Mouse (Mus musculus) cerebellum, adult 2 months (tissue): Measurements from ENCODE around the gene Zdhhc18. TPM values are rescaled to one million over a fixed set of nuclear protein-coding genes. Genes with fewer than 3 reads are reported as not detected.
A peak's percentile ranks its signal among the peaks of the same experiment; 100 is the strongest.
"Not testable (repeated sequence)": the region's sequence is repeated elsewhere in the genome, so short reads cannot be mapped to it uniquely, and the experiment has no call there.

ENCODE experiments used
- DNase-seq, 2 experiments: peaks; one replicate each; pipeline ENCODE4 v3.0.0; 2021
- H3K27ac ChIP-seq: fragments of 200-500 bp; 2 replicates; pipeline ENCODE4 v1.5.1; 2012; ENCODE audit warnings: low read length, control low read depth, inconsistent platforms; ENCODE audit not compliant: insufficient read depth
- H3K27me3 ChIP-seq: fragments of 200-500 bp; 2 replicates; pipeline ENCODE4 v1.6.1; 2012; ENCODE audit warnings: inconsistent platforms, mild to moderate bottlenecking, low read length, moderate library complexity; ENCODE audit not compliant: control insufficient read depth, insufficient read depth
- H3K4me1 ChIP-seq: fragments of 200-500 bp; 2 replicates; pipeline ENCODE4 v1.6.1; 2011; ENCODE audit warnings: low read length; ENCODE audit not compliant: control insufficient read depth, insufficient read depth
- H3K4me3 ChIP-seq: fragments of 200-500 bp; replicated peaks from 2 replicates; pipeline ENCODE3; 2011; ENCODE audit warnings: mild to moderate bottlenecking, low read depth, low read length, control low read depth; ENCODE audit not compliant: insufficient read depth
- CTCF ChIP-seq: fragments of 200-500 bp; IDR thresholded peaks from 2 replicates; pipeline ENCODE4 v1.5.1; 2011; ENCODE audit warnings: low read depth, mild to moderate bottlenecking, control low read depth, low read length, moderate library complexity, borderline replicate concordance; ENCODE audit not compliant: insufficient read depth
- POLR2A ChIP-seq: fragments of 200-500 bp; IDR thresholded peaks from 2 replicates; pipeline ENCODE4 v1.6.1; 2011; ENCODE audit warnings: low read length, control low read depth, borderline replicate concordance; ENCODE audit not compliant: insufficient read depth
- WGBS: fragments of 180-500 bp; shearing (Covaris S2); methylation state at CpG from one replicate; pipeline ENCODE4 v1.1.7; 2018; 5-methylcytosine and 5-hydroxymethylcytosine counted together
- polyA plus RNA-seq: library from polyadenylated mRNA; depleted of rRNA; stranded (reverse); fragments of >200 nt; gene quantifications from 2 replicates; pipeline ENCODE4 v1.2.3, GENCODE M21; 2012

Gene Zdhhc18
- polyA plus RNA-seq, 1 experiment, result 58.7 TPM

- no peak overlapping the region for H3K27ac ChIP-seq
- TF ChIP-seq CTCF, result no peak
- TF ChIP-seq POLR2A, result no peak
- peaks cover 4% of the 10 kb centered on the region for H3K4me1 ChIP-seq
- no peak overlapping the region for H3K4me3 ChIP-seq
- H3K27me3 ChIP-seq, result no peaks in the 10 kb centered on the region
- 82% methylated on average over 10 of the region's 10 CpGs for whole genome bisulfite sequencing
- no peak for DNase-seq
These were observed 2.8 kb upstream of the Zdhhc18 start for GRCm38 (mm10) chr4:133652746-133653145.

- Histone ChIP-seq H3K27me3 (no peaks in the 10 kb centered on the region), H3K27ac (no peak overlapping the region), H3K4me1 (no peaks in the 10 kb centered on the region), H3K4me3 (no peak overlapping the region)
- TF ChIP-seq POLR2A (no peak), CTCF (no peak)
- DNase-seq, result no peak
- 67% methylated on average over 4 of the region's 4 CpGs for WGBS
These were observed 2.0 kb upstream of the Zdhhc18 start for GRCm38 (mm10) chr4:133651986-133652385.

DNA sequence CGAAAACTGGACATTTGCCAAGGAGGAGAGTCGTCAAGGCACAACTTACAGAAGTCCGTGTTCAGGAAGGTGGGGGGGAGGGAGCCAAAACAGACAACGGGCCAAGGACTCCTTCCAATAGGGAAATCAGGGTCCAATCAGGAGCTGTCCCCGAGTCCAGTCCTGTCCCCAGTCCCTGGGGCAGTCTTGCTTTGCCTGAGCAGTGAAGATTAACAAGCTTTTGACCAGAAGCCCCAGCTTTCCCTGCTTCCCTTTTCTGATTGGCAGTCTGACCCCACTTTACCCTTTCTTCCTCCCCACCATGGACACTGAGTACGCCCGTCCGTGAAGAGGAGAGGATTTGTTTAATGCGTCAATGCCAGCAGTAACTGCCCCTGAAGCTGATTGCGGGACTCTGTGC lies 1.5 kb upstream of the Zdhhc18 start:
- no peak overlapping the region for H3K4me3 ChIP-seq
- no peaks in the 10 kb centered on the region for H3K27me3 ChIP-seq
- 51% methylated on average over 10 of the region's 10 CpGs for WGBS
- no peak overlapping the region for H3K27ac ChIP-seq
- TF ChIP-seq POLR2A (no peak), CTCF (no peak)
- no peaks in the 10 kb centered on the region for H3K4me1 ChIP-seq
- no peak for DNase-seq

DNA sequence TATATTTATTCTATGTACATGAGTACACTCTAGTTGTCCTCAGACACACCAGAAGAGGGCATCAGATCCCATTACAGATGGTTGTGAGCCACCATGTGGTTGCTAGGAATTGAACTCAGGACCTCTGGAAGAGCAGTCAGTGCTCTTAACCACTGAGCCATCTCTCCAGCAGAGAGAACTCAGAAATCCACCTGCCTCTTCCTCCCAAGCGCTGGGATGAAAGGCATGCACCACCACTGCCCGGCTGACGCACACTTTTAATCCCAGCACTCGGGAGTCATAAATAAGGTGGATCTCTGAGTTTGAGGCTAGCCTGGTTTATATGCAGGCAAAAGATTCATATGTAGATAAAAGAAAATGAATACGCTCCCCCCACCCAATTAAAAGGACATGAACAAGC lies 490 bp downstream of the Zdhhc18 start:
- DNase-seq, H3K27me3 ChIP-seq, H3K4me1 ChIP-seq, H3K4me3 ChIP-seq, H3K27ac ChIP-seq: not testable (repeated sequence)
- WGBS, result 88% methylated on average over 5 of the region's 5 CpGs

- Histone ChIP-seq H3K4me3 (no peak overlapping the region), H3K27me3 (no peaks in the 10 kb centered on the region), H3K4me1 (no peaks in the 10 kb centered on the region), H3K27ac (no peak overlapping the region)
- no peak for TF ChIP-seq CTCF
- no peak for TF ChIP-seq POLR2A
- WGBS, result 48% methylated on average over 21 of the region's 21 CpGs
- no peak for DNase-seq
These were observed 4.3 kb downstream of the Zdhhc18 start for GRCm38 (mm10) chr4:133645680-133646079.

DNA sequence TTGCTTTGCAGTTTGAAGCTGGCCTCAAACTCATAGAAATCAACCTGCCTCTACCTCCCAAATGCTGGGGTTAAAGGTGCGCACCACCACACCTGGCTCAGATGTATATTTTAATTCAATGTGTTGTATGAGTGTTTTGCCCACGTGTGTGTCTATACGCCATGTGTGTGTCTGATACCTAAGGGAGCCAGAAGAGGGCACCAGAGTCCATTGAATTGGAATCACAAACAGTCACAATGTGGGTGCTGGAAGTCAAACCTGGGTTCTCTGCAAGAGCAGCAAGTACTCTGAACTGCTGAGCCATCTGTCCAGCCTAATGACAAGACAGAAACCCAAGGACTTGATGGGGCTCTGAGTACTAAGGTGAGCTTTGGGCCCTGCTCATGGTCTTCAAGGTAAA lies 4.8 kb downstream of the Zdhhc18 start:
- Histone ChIP-seq H3K27me3 (no peaks in the 10 kb centered on the region), H3K4me3 (no peak overlapping the region), H3K27ac (no peak overlapping the region), H3K4me1 (no peaks in the 10 kb centered on the region)
- DNase-seq, result no peak
- WGBS, result 88% methylated on average over 3 of the region's 3 CpGs
- no peak for TF ChIP-seq CTCF
- TF ChIP-seq POLR2A, result no peak

DNA sequence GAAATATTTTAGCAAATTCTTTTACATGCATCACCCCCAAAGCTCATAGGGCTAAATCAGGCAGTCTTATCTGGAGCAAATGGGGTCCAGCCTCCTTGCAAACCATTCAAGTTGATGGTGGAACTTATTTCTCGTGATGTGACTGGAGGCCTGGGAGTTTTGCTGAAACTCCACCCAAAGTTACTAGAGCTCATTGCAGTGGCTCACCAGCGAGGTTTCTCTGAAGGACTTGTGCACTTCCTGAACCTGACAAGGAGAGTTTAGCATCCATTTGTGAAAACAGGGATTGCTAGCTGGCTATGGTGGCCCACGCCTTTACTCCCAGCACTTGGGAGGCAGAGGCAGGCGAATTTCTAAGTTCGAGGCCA lies 15.9 kb downstream of the Zdhhc18 start:
- DNase-seq, result no peak
- Histone ChIP-seq H3K4me1 (peaks cover 16% of the 10 kb centered on the region), H3K27ac (no peak overlapping the region), H3K4me3 (no peak overlapping the region), H3K27me3 (no peaks in the 10 kb centered on the region)
- 84% methylated on average over 5 of the region's 5 CpGs for WGBS
- no peak for TF ChIP-seq CTCF
- TF ChIP-seq POLR2A, result no peak

DNA sequence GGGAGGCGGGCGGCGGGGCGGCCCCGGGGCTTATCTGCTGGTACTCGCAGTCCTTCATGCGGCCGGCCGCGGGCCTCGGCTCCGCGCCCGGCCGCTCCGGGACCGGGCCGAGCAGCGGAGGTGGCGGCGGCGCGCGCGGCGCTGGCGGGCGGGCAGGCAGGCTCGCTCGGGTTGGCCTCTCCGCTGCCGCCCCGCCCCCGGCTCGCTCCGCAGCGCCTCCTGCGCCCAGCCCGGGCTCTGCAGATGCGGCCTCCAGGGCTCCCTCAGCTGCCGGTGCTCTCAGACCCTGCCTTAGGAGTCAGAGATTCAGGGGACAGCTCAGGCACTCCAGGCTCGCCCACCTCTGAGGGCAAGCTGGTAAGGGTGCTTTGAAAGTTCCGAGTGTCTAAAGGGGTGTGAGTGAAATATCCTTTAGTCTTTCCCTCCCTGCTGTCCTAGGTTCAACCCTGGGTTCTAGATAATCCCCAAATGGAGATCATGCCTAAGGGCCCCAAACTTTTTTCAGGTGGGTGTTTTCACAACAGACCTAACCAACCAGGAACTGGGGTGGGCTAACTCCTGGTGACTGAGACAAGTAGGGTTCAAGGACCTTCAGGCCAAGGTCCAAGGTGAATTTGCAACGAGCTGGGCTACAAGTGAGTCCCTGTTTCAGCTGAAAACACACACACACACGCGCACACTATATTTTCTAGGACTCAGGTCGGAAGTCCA lies 16.5 kb downstream of the Zdhhc18 start:
- Histone ChIP-seq H3K4me3 (peak overlapping the region; percentile 83), H3K27me3 (no peaks in the 10 kb centered on the region), H3K4me1 (peaks cover 18% of the 10 kb centered on the region), H3K27ac (no peak overlapping the region)
- WGBS, result 10% methylated on average over 41 of the region's 47 CpGs
- peak; percentile 89 to 93 for DNase-seq
- TF ChIP-seq CTCF (peak; percentile 60), POLR2A (0 out of 2 replicates have a peak, but pooled peaks have one; percentile 24)

DNA sequence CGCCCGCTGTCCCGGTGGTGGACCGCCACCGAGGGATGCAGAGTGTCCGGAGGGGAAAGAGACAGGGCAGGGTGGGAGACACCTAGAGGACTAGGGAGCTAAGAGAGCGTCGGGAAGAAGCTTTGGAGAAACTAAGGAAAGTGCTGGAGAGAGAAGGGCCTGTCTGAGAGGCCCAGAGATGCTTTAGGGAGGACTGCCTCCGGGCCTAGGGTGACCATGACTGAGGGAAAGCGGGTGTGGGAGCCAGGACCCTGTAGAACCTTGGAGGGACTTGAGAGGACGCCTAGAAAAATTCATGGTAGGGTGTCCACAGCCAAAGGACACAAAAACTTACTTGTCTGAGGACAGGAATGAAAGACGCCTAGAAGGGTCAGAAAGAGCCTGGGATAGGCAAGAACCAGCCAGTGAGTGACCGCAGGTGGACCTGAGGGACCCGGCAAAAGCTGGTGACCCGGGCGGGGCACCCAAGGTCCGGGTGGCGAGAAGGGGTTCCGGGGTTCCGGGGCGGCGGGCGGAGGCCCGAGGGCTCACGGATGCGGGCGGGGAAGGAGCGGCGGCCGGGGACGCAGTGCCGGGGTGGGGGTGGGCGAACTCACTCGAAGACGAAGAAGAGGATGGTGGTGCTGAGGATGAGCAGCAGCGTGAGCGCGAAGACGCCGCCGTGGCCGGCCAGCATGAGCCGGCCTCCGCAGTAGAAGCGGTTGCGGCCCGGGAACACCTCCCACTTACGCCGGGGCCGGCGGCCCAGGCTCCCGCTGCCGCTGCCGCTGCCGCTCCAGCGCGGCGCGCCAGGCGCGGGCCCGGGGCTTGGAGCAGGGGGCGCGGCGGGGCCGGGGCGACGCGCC lies 17.2 kb downstream of the Zdhhc18 start:
- Histone ChIP-seq H3K4me3 (peak overlapping the region; percentile 83), H3K4me1 (peaks cover 18% of the 10 kb centered on the region), H3K27me3 (no peaks in the 10 kb centered on the region), H3K27ac (peak overlapping the region; percentile 55; the same call in 1 of the 2 replicates)
- TF ChIP-seq POLR2A (no peak), CTCF (no peak)
- peak; percentile 52 to 77 for DNase-seq
- 2% methylated on average over 69 of the region's 69 CpGs for WGBS
